Mouse (Mus musculus) cerebellum, postnatal 10 days (tissue): ENCODE results near the gene Col5a3.
A peak's percentile ranks its signal among the peaks of the same experiment; 100 is the strongest.
"Not testable (repeated sequence)": the region's sequence is repeated elsewhere in the genome, so short reads cannot be mapped to it uniquely, and the experiment has no call there.

Experiments used
- DNase-seq, 2 experiments: peaks; one replicate each; pipeline ENCODE4 v3.0.0; 2021; ENCODE audit warnings: mixed read lengths in 2 of 2

Col5a3 gene

GRCm38 (mm10) chr9:20814521-20815272, at the start of gene Col5a3:
Gene Col5a3 (minus strand): TSS chr9:20815067.
- peak in 1 of 2 experiments; percentile 22 for DNase-seq

GRCm38 (mm10) chr9:20862225-20862624, 47.4 kb upstream of the Col5a3 start:
- no peak for DNase-seq

- DNase-seq: peak; percentile 63 to 69
These were observed 47.0 kb upstream of the Col5a3 start for GRCm38 (mm10) chr9:20861821-20862220.

- DNase-seq: no peak
These were observed 45.1 kb upstream of the Col5a3 start for GRCm38 (mm10) chr9:20859926-20860325.

- DNase-seq: no peak
These were observed 42.3 kb upstream of the Col5a3 start for GRCm38 (mm10) chr9:20857131-20857530.

- DNase-seq: no peak
These were observed 35.3 kb upstream of the Col5a3 start for GRCm38 (mm10) chr9:20850179-20850578.

GRCm38 (mm10) chr9:20842670-20843069, 27.8 kb upstream of the Col5a3 start:
- peak; percentile 62 to 79 for DNase-seq

GRCm38 (mm10) chr9:20842211-20842610, 27.3 kb upstream of the Col5a3 start:
- DNase-seq: no peak

- peak; percentile 66 to 77 for DNase-seq
These were observed 24.1 kb upstream of the Col5a3 start for GRCm38 (mm10) chr9:20838931-20839330.

GRCm38 (mm10) chr9:20837184-20837947, 22.5 kb upstream of the Col5a3 start:
- no peak for DNase-seq

GRCm38 (mm10) chr9:20835431-20835954, 20.6 kb upstream of the Col5a3 start:
- DNase-seq: not testable (repeated sequence)

- DNase-seq: no peak
These were observed 20.0 kb upstream of the Col5a3 start for GRCm38 (mm10) chr9:20834881-20835280.

- DNase-seq: peak; percentile 99 to 100
These were observed 16.2 kb upstream of the Col5a3 start for GRCm38 (mm10) chr9:20830901-20831643.

GRCm38 (mm10) chr9:20828127-20828526, 13.3 kb upstream of the Col5a3 start:
- no peak for DNase-seq

GRCm38 (mm10) chr9:20825781-20826180, 10.9 kb upstream of the Col5a3 start:
- DNase-seq: no peak

GRCm38 (mm10) chr9:20822821-20823220, 8.0 kb upstream of the Col5a3 start:
- DNase-seq: no peak

- DNase-seq: no peak
These were observed 5.1 kb upstream of the Col5a3 start for GRCm38 (mm10) chr9:20820001-20820400.

- no peak for DNase-seq
These were observed 3.4 kb upstream of the Col5a3 start, which contains the start of gene Rdh8 for GRCm38 (mm10) chr9:20818236-20818635. Gene Rdh8 (plus strand): TSS chr9:20818503.

GRCm38 (mm10) chr9:20812537-20813271, 2.2 kb downstream of the Col5a3 start:
- peak in 1 of 2 experiments; percentile 24 for DNase-seq

- DNase-seq: no peak
These were observed 4.1 kb downstream of the Col5a3 start for GRCm38 (mm10) chr9:20810773-20811172.

GRCm38 (mm10) chr9:20810271-20810670, 4.6 kb downstream of the Col5a3 start:
- no peak for DNase-seq

GRCm38 (mm10) chr9:20805706-20806105, 9.2 kb downstream of the Col5a3 start:
- DNase-seq: no peak
